10 mouse cellular contexts compared by ENCODE assay signal in the genomic region with DNA sequence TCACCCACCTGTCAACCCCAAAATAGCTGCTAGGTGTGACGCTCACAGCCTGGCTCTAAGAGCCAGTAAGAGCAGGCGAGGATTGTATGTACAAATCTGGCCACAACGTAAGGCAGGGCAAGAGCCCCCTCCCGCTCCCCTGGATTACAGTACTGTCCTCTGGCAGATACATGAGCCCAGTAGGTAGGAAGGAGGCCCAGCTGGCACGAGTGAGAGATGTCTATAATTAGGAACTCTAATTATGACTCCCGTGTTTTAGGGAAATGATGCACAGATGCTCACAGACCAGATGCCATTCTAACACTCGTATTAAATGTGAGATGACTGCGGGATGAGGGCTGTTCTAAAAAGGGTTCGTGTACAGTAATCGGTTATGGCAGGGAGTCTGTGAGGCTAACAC. TPM values are rescaled to one million over a fixed set of nuclear protein-coding genes. Genes with fewer than 3 reads are reported as not detected.
A peak's percentile ranks its signal among the peaks of the same experiment; 100 is the strongest.
DNase-seq lines count a peak whose midpoint lies in the region; ATAC-seq lines count a peak whose summit lies in the region.
"Had no signal": no experiment of that assay in that cellular context is flagged by ENCODE, and none has a peak within 500 bp of the region (broad histone marks: within the 10 kb centered on the region; RNA-seq: fewer than 3 reads in every experiment).

No protein-coding gene starts in this region.

- WGBS in midbrain, embryonic 13.5 days, result 77% methylated on average over 10 of the region's 10 CpGs
- 65% methylated on average over 10 of the region's 10 CpGs for WGBS in midbrain, embryonic 16.5 days
- WGBS in neural tube, embryonic 15.5 days, result 57% methylated on average over 10 of the region's 10 CpGs
- 90% methylated on average over 10 of the region's 10 CpGs for WGBS in kidney, embryonic 16.5 days

- H3K4me3 ChIP-seq in midbrain, embryonic 13.5 days (replicated peaks), result no peak overlapping the region
- no peak overlapping the region for H3K4me3 ChIP-seq in midbrain, embryonic 16.5 days (ENCODE audit: low read depth, low read length)
- no peak overlapping the region for H3K4me3 ChIP-seq in neural tube, embryonic 15.5 days (replicated peaks)
- no peak overlapping the region for H3K4me3 ChIP-seq in kidney, embryonic 16.5 days (ENCODE audit: low read length)

- H3K27ac ChIP-seq in midbrain, embryonic 13.5 days, result no peak overlapping the region
- H3K27ac ChIP-seq in midbrain, embryonic 16.5 days (ENCODE audit: low read length), result no peak overlapping the region
- peak overlapping the region; percentile 9; the same call in 1 of the 2 replicates for H3K27ac ChIP-seq in neural tube, embryonic 15.5 days (replicated peaks)
- no peak overlapping the region for H3K27ac ChIP-seq in kidney, embryonic 16.5 days (ENCODE audit: low read length)

- no peaks in the 10 kb centered on the region for H3K9me3 ChIP-seq in midbrain, embryonic 13.5 days
- no peaks in the 10 kb centered on the region for H3K9me3 ChIP-seq in midbrain, embryonic 16.5 days (replicated peaks; ENCODE audit: control insufficient read depth, low read length, poor library complexity, severe bottlenecking)
- no peaks in the 10 kb centered on the region for H3K9me3 ChIP-seq in neural tube, embryonic 15.5 days (replicated peaks)
- H3K9me3 ChIP-seq in kidney, embryonic 16.5 days (ENCODE audit: low read length), result no peaks in the 10 kb centered on the region; the same call in 1 of the 2 replicates

- intact Hi-C loops in heart, postnatal 10 days (cut with DNase I), result loop anchor here (10.0 kb wide), 1 partner anchor 214 kb away; no protein-coding TSS in a partner anchor

- no peak overlapping the region for H3K9ac ChIP-seq in midbrain, embryonic 13.5 days (replicated peaks)
- H3K9ac ChIP-seq in midbrain, embryonic 16.5 days (ENCODE audit: low read depth, low read length), result no peak overlapping the region
- no peak overlapping the region for H3K9ac ChIP-seq in neural tube, embryonic 15.5 days (replicated peaks)
- H3K9ac ChIP-seq in kidney, embryonic 16.5 days (replicated peaks; ENCODE audit: low read length), result no peak overlapping the region

- no peaks in the 10 kb centered on the region for H3K27me3 ChIP-seq in midbrain, embryonic 13.5 days
- H3K27me3 ChIP-seq in midbrain, embryonic 16.5 days (ENCODE audit: control insufficient read depth, insufficient read depth, low read depth, low read length), result no peaks in the 10 kb centered on the region
- no peaks in the 10 kb centered on the region for H3K27me3 ChIP-seq in neural tube, embryonic 15.5 days (replicated peaks)
- H3K27me3 ChIP-seq in kidney, embryonic 16.5 days (ENCODE audit: insufficient read depth, low read length), result no peaks in the 10 kb centered on the region

- DNase-seq in frontal cortex, postnatal 25 days (ENCODE audit: low spot score in 2 of 2), result no peak
- DNase-seq in heart, postnatal 10 days, result peak; percentile 47 to 66
- no peak for DNase-seq in Muller cell, postnatal 12 days (ENCODE audit: inconsistent ontology term)
- DNase-seq: kidney, postnatal 10 days; lung, adult 2 months had no signal

- peak; percentile 71 for ATAC-seq in frontal cortex, adult (ENCODE audit: low TSS enrichment)
- ATAC-seq in midbrain, embryonic 13.5 days, result peak; percentile 53
- no peak for ATAC-seq in midbrain, embryonic 16.5 days
- peak; percentile 30; the same call in 1 of the 2 replicates for ATAC-seq in neural tube, embryonic 15.5 days (ENCODE audit: low FRiP score)
- ATAC-seq in kidney, embryonic 16.5 days (ENCODE audit: low FRiP score, low TSS enrichment), result no peak

- H3K4me2 ChIP-seq in midbrain, embryonic 13.5 days (replicated peaks), result no peak overlapping the region
- no peak overlapping the region for H3K4me2 ChIP-seq in midbrain, embryonic 16.5 days (ENCODE audit: low read length)
- no peak overlapping the region for H3K4me2 ChIP-seq in neural tube, embryonic 15.5 days
- H3K4me2 ChIP-seq in kidney, embryonic 16.5 days (replicated peaks; ENCODE audit: low read depth, low read length), result no peak overlapping the region

- peaks cover 5% of the 10 kb centered on the region; the same call in 1 of the 2 replicates for H3K4me1 ChIP-seq in midbrain, embryonic 13.5 days (replicated peaks)
- no peaks in the 10 kb centered on the region; the same call in 1 of the 2 replicates for H3K4me1 ChIP-seq in midbrain, embryonic 16.5 days (ENCODE audit: control insufficient read depth, insufficient read depth, low read length)
- H3K4me1 ChIP-seq in neural tube, embryonic 15.5 days, result peaks cover 7% of the 10 kb centered on the region
- H3K4me1 ChIP-seq in kidney, embryonic 16.5 days (ENCODE audit: insufficient read depth, low read length), result peaks cover 20% of the 10 kb centered on the region

- H3K36me3 ChIP-seq in midbrain, embryonic 13.5 days, result 0 out of 2 replicates have a peak, but pooled peaks cover 4% of the 10 kb centered on the region
- no peaks in the 10 kb centered on the region for H3K36me3 ChIP-seq in midbrain, embryonic 16.5 days (ENCODE audit: control insufficient read depth, insufficient read depth, low read length)
- H3K36me3 ChIP-seq in neural tube, embryonic 15.5 days, result no peaks in the 10 kb centered on the region
- peaks cover 15% of the 10 kb centered on the region for H3K36me3 ChIP-seq in kidney, embryonic 16.5 days (ENCODE audit: insufficient read depth, low read length)

RNA-seq across cellular contexts. Expression of gene Bag2, which starts 6.3 kb away (rescaled TPM):
- 17.4 and 18.5 TPM in 2 replicates for polyA plus RNA-seq in midbrain, embryonic 13.5 days (2015; fragmentation: Nextera tagmentation; extraction: Ambion mirVana)
- polyA plus RNA-seq in midbrain, embryonic 16.5 days (2015; fragmentation: Nextera tagmentation; extraction: Ambion mirVana), result 22.5 and 23.0 TPM in 2 replicates
- 10 to 100 TPM; 53.7 to 54.6 TPM for total RNA-seq in heart, postnatal 10 days (2021)
- polyA plus RNA-seq in neural tube, embryonic 15.5 days (2015; fragmentation: Nextera tagmentation; extraction: Ambion mirVana), result 24.2 and 29.9 TPM in 2 replicates
- 98.1 and 105 TPM in 2 replicates for polyA plus RNA-seq in kidney, embryonic 16.5 days (2015; fragmentation: Nextera tagmentation; extraction: Ambion mirVana)

RNA-seq across cellular contexts. Expression of gene Rab23, which starts 31.6 kb away (rescaled TPM):
- polyA plus RNA-seq in midbrain, embryonic 13.5 days (2015; fragmentation: Nextera tagmentation; extraction: Ambion mirVana), result 27.3 and 29.9 TPM in 2 replicates
- 33.3 and 35.9 TPM in 2 replicates for polyA plus RNA-seq in midbrain, embryonic 16.5 days (2015; fragmentation: Nextera tagmentation; extraction: Ambion mirVana)
- 10 to 100 TPM; 13.8 to 16.6 TPM for total RNA-seq in heart, postnatal 10 days (2021)
- polyA plus RNA-seq in neural tube, embryonic 15.5 days (2015; fragmentation: Nextera tagmentation; extraction: Ambion mirVana), result 31.1 and 32.4 TPM in 2 replicates
- polyA plus RNA-seq in kidney, embryonic 16.5 days (2015; fragmentation: Nextera tagmentation; extraction: Ambion mirVana), result 26.8 and 27.5 TPM in 2 replicates

Comparison
In these comparisons a context has a peak if more than half of its experiments do, and no peak if none do; other contexts are left out.
1. ATAC-seq: peak in frontal cortex, adult (single experiment), midbrain, embryonic 13.5 days (single experiment) and neural tube, embryonic 15.5 days (single experiment); none in midbrain, embryonic 16.5 days (single experiment) and kidney, embryonic 16.5 days (single experiment).
2. DNase-seq: peak in heart, postnatal 10 days (2 of 2); none in frontal cortex, postnatal 25 days (0 of 2) and Muller cell, postnatal 12 days (single experiment).